Mouse (Mus musculus): ENCODE measurements at regions not wholly inside any gene's neighbourhood (a gene's known extent, or its start where the extent isn't known, plus 50 kb on each side); places are given as distances from the start of the nearest gene placed in this dataset.

GRCm38 (mm10) chr14:71654785-71655627 is 836.6 kb downstream of the Gm9195 start:
- 82% methylated on average over 3 of the region's 3 CpGs for WGBS
- Histone ChIP-seq H3K4me1 (ENCODE audit: control insufficient read depth, insufficient read depth, low read length) (no peaks in the 10 kb centered on the region), H3K4me3 (replicated peaks; ENCODE audit: extremely low read depth, low read depth, low read length) (no peak overlapping the region)
- no peak for TF ChIP-seq POLR2A (IDR thresholded peaks at IDR 0.05; ENCODE audit: borderline replicate concordance, extremely low read depth, low read depth, low read length)
- no peak for TF ChIP-seq CTCF (IDR thresholded peaks at IDR 0.05; ENCODE audit: insufficient read depth, low read length)
- DNase-seq, result no peak

GRCm38 (mm10) chr14:71642536-71642935 is 849.1 kb downstream of the Gm9195 start:
- TF ChIP-seq CTCF (IDR thresholded peaks at IDR 0.05; ENCODE audit: insufficient read depth, low read length) (no peak), POLR2A (IDR thresholded peaks at IDR 0.05; ENCODE audit: borderline replicate concordance, extremely low read depth, low read depth, low read length) (no peak)
- Histone ChIP-seq H3K4me1 (ENCODE audit: control insufficient read depth, insufficient read depth, low read length) (no peaks in the 10 kb centered on the region), H3K4me3 (replicated peaks; ENCODE audit: extremely low read depth, low read depth, low read length) (no peak overlapping the region)
- 87% methylated on average over 1 of the region's 1 CpGs for WGBS
- DNase-seq, result no peak

- WGBS, result 60% methylated on average over 1 of the region's 1 CpGs
- TF ChIP-seq CTCF (IDR thresholded peaks at IDR 0.05; ENCODE audit: insufficient read depth, low read length), result no peak
- no peak for TF ChIP-seq POLR2A (IDR thresholded peaks at IDR 0.05; ENCODE audit: borderline replicate concordance, extremely low read depth, low read depth, low read length)
- Histone ChIP-seq H3K4me3 (replicated peaks; ENCODE audit: extremely low read depth, low read depth, low read length) (no peak overlapping the region), H3K4me1 (ENCODE audit: control insufficient read depth, insufficient read depth, low read length) (no peaks in the 10 kb centered on the region)
- no peak for DNase-seq
These were observed 852.6 kb downstream of the Gm9195 start for GRCm38 (mm10) chr14:71639083-71639482.

DNA sequence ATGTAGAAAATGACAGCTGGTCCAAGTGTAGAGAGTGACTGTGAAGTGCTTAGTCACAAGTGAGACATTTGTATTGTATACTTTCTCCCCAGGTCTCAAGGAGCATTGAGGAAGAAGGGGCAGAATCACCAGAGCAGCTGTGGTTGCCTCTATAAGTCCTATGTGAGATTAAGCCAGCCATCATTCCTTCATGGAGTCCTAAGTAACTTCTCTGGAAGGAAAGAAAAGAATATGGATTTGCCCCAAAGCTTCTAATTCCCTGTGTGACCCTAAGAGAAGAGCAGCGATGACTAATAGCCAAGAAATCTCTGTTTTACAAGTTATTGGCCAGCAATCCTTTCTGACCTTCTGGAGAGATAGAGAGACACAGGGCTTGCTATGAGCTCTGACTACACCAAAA is 856.5 kb downstream of the Gm9195 start:
- 86% methylated on average over 1 of the region's 1 CpGs for WGBS
- TF ChIP-seq CTCF (IDR thresholded peaks at IDR 0.05; ENCODE audit: insufficient read depth, low read length), result no peak
- no peak for TF ChIP-seq POLR2A (IDR thresholded peaks at IDR 0.05; ENCODE audit: borderline replicate concordance, extremely low read depth, low read depth, low read length)
- no peak for DNase-seq
- Histone ChIP-seq H3K4me3 (replicated peaks; ENCODE audit: extremely low read depth, low read depth, low read length) (no peak overlapping the region), H3K4me1 (ENCODE audit: control insufficient read depth, insufficient read depth, low read length) (no peaks in the 10 kb centered on the region)

GRCm38 (mm10) chr14:71609698-71610301 is 881.8 kb downstream of the Gm9195 start:
- 75% methylated on average over 4 of the region's 4 CpGs for WGBS
- TF ChIP-seq POLR2A (IDR thresholded peaks at IDR 0.05; ENCODE audit: borderline replicate concordance, extremely low read depth, low read depth, low read length) (no peak), CTCF (IDR thresholded peaks at IDR 0.05; ENCODE audit: insufficient read depth, low read length) (no peak)
- H3K4me3 ChIP-seq (replicated peaks; ENCODE audit: extremely low read depth, low read depth, low read length), result no peak overlapping the region
- no peaks in the 10 kb centered on the region for H3K4me1 ChIP-seq (ENCODE audit: control insufficient read depth, insufficient read depth, low read length)
- no peak for DNase-seq

DNA sequence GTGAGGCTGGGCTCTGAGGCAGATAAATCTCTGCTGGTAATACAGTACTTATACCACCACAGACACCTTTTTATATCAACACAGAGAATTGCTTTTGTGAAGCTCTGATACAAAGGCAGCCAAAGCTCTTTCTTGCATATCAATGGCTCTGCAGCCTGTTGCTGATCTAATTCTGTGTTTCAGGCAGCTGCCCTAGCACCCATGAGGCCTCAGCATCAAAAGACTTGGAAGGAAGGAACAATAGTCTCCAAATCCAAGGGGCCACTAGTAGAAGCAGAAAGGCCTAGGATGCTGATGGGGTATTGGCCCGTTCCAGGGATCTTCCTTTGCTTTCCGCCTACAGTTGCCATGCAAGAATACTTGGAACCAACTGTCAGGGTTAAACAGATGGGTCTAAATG is 887.9 kb downstream of the Gm9195 start:
- DNase-seq, result no peak

GRCm38 (mm10) chr14:71597859-71598258 is 893.8 kb downstream of the Gm9195 start:
- no peak overlapping the region for H3K4me3 ChIP-seq (replicated peaks; ENCODE audit: extremely low read depth, low read depth, low read length)
- TF ChIP-seq POLR2A (IDR thresholded peaks at IDR 0.05; ENCODE audit: borderline replicate concordance, extremely low read depth, low read depth, low read length), result no peak
- TF ChIP-seq CTCF (IDR thresholded peaks at IDR 0.05; ENCODE audit: insufficient read depth, low read length), result no peak
- 52% methylated on average over 3 of the region's 3 CpGs for WGBS
- H3K4me1 ChIP-seq (ENCODE audit: control insufficient read depth, insufficient read depth, low read length), result no peaks in the 10 kb centered on the region
- no peak for DNase-seq

More for the DNA sequence above, 887.9 kb downstream of the Gm9195 start:
- H3K4me1 ChIP-seq (ENCODE audit: control insufficient read depth, insufficient read depth, low read length), result no peaks in the 10 kb centered on the region
- WGBS, result 81% methylated on average over 2 of the region's 2 CpGs
- no peak overlapping the region for H3K4me3 ChIP-seq (replicated peaks; ENCODE audit: extremely low read depth, low read depth, low read length)
- TF ChIP-seq CTCF (IDR thresholded peaks at IDR 0.05; ENCODE audit: insufficient read depth, low read length) (no peak), POLR2A (IDR thresholded peaks at IDR 0.05; ENCODE audit: borderline replicate concordance, extremely low read depth, low read depth, low read length) (no peak)

DNA sequence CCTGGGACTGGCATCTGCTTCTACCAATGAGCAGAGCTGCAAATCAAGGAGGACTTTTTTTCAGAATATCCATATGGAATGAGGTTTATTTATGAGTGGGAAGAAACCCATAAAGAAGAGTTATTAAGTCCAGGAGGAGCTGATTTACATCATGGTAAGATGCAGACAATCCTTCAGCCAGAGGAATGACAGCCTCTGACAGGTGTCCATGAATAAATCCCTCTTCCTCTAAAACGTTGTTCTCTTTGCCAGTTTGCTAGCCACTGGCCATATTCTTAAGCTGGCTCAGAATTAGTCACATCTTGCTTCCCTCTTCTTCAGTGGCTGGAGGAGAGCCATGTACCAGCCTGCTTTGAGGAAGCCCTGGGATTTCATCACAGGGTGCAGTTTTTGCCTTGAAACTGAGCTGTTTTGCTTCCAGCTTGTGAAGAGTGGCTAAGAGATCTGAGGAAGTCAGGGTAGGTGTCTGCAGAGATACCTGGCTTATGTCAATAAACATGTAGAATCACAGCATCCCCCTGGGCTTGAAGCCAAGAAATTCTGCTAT is 902.9 kb downstream of the Gm9195 start:
- no peak for DNase-seq
- no peak for TF ChIP-seq CTCF (IDR thresholded peaks at IDR 0.05; ENCODE audit: insufficient read depth, low read length)
- no peak for TF ChIP-seq POLR2A (IDR thresholded peaks at IDR 0.05; ENCODE audit: borderline replicate concordance, extremely low read depth, low read depth, low read length)
- no peaks in the 10 kb centered on the region for H3K4me1 ChIP-seq (ENCODE audit: control insufficient read depth, insufficient read depth, low read length)
- H3K4me3 ChIP-seq (replicated peaks; ENCODE audit: extremely low read depth, low read depth, low read length), result no peak overlapping the region
- WGBS, result 20% methylated on average over 1 of the region's 1 CpGs

GRCm38 (mm10) chr14:71588006-71588405 is 903.6 kb downstream of the Gm9195 start:
- Histone ChIP-seq H3K4me3 (replicated peaks; ENCODE audit: extremely low read depth, low read depth, low read length) (no peak overlapping the region), H3K4me1 (ENCODE audit: control insufficient read depth, insufficient read depth, low read length) (no peaks in the 10 kb centered on the region)
- no peak for DNase-seq
- TF ChIP-seq POLR2A (IDR thresholded peaks at IDR 0.05; ENCODE audit: borderline replicate concordance, extremely low read depth, low read depth, low read length) (no peak), CTCF (IDR thresholded peaks at IDR 0.05; ENCODE audit: insufficient read depth, low read length) (no peak)
